Mouse (Mus musculus) heart, embryonic 15.5 days (tissue): ENCODE results near the gene Cstl1. TPM values are rescaled to one million over a fixed set of nuclear protein-coding genes. Genes with fewer than 3 reads are reported as not detected.

Experiments
- ATAC-seq: fragments of 200-750 bp; cut with Nextera tagmentation; replicated peaks from 2 replicates; pipeline ENCODE4 v1.8.0; 2017; ENCODE audit warnings: low read depth, moderate TSS enrichment; ENCODE audit not compliant: insufficient number of reproducible peaks, insufficient read depth, low FRiP score
- H3K27ac ChIP-seq: fragments of 300-500 bp; sonication (generic); 2 replicates; pipeline ENCODE4 v1.5.1; 2015; ENCODE audit warnings: mild to moderate bottlenecking, inconsistent platforms
- H3K27me3 ChIP-seq: fragments of 300-500 bp; sonication (generic); 2 replicates; pipeline ENCODE4 v1.6.1; 2015; ENCODE audit warnings: inconsistent platforms
- H3K36me3 ChIP-seq: fragments of 300-500 bp; sonication (generic); 2 replicates; pipeline ENCODE4 v1.6.1; 2015; ENCODE audit warnings: mild to moderate bottlenecking, inconsistent platforms
- H3K4me1 ChIP-seq: fragments of 300-500 bp; sonication (generic); replicated peaks from 2 replicates; pipeline ENCODE4 v1.6.1; 2015; ENCODE audit warnings: inconsistent platforms
- H3K4me2 ChIP-seq: fragments of 300-500 bp; sonication (generic); 2 replicates; pipeline ENCODE4 v1.6.1; 2015; ENCODE audit warnings: inconsistent platforms, mild to moderate bottlenecking, moderate library complexity
- H3K4me3 ChIP-seq: fragments of 300-500 bp; sonication (generic); 2 replicates; pipeline ENCODE4 v1.5.1; 2015; ENCODE audit warnings: mild to moderate bottlenecking, inconsistent platforms
- H3K9ac ChIP-seq: fragments of 300-500 bp; sonication (generic); 2 replicates; pipeline ENCODE4 v1.6.1; 2015; ENCODE audit warnings: mild to moderate bottlenecking, inconsistent platforms
- H3K9me3 ChIP-seq: fragments of 300-500 bp; sonication (generic); replicated peaks from 2 replicates; pipeline ENCODE4 v1.6.1; 2016; ENCODE audit warnings: inconsistent platforms
- WGBS: fragments of 180-500 bp; shearing (Covaris S2); methylation state at CpG from one replicate; pipeline ENCODE4 v1.1.7; 2015; ENCODE audit warnings: mixed read lengths; 5-methylcytosine and 5-hydroxymethylcytosine counted together
- polyA plus RNA-seq: library from polyadenylated mRNA; unstranded; fragments of >200 nt; fragmentation: Nextera tagmentation; extraction: Ambion mirVana; gene quantifications from 2 replicates; pipeline ENCODE4 v1.2.1, GENCODE M21; 2015

Cstl1 gene
- polyA plus RNA-seq: not detected in 2 replicates

- H3K27me3 ChIP-seq: peaks cover 4% of the 10 kb centered on the region; the same call in 1 of the 2 replicates
- no peak for ATAC-seq
- 70% methylated on average over 1 of the region's 1 CpGs for WGBS
Measured at GRCm38 (mm10) chr2:148750058-148750457, at the start of gene Cstl1. Cstl1 (plus strand) TSS chr2:148750358.

GRCm38 (mm10) chr2:148706409-148707201 is 43.6 kb upstream of the Cstl1 start:
- Histone ChIP-seq H3K36me3 (no peaks in the 10 kb centered on the region; the same call in 1 of the 2 replicates), H3K9ac (no peak overlapping the region), H3K4me1 (no peaks in the 10 kb centered on the region), H3K27ac (no peak overlapping the region), H3K27me3 (no peaks in the 10 kb centered on the region), H3K4me2 (no peak overlapping the region), H3K9me3 (no peaks in the 10 kb centered on the region), H3K4me3 (no peak overlapping the region)
- WGBS: 77% methylated on average over 15 of the region's 15 CpGs
- no peak for ATAC-seq

More at GRCm38 (mm10) chr2:148750058-148750457, at the start of gene Cstl1:
- Histone ChIP-seq H3K9ac (no peak within 1 kb of the TSS), H3K4me1 (no peaks in the 10 kb centered on the region), H3K36me3 (no peaks in the 10 kb centered on the region), H3K4me2 (no peak within 1 kb of the TSS), H3K9me3 (no peaks in the 10 kb centered on the region), H3K4me3 (no peak within 1 kb of the TSS), H3K27ac (no peak within 1 kb of the TSS)

- Histone ChIP-seq H3K27ac (no peak overlapping the region), H3K9me3 (no peaks in the 10 kb centered on the region), H3K27me3 (no peaks in the 10 kb centered on the region), H3K4me3 (no peak overlapping the region), H3K4me1 (no peaks in the 10 kb centered on the region), H3K4me2 (no peak overlapping the region), H3K36me3 (no peaks in the 10 kb centered on the region; the same call in 1 of the 2 replicates), H3K9ac (no peak overlapping the region)
- 88% methylated on average over 6 of the region's 6 CpGs for WGBS
- ATAC-seq: no peak
Measured at GRCm38 (mm10) chr2:148707202-148707530, 43.0 kb upstream of the Cstl1 start.

DNA sequence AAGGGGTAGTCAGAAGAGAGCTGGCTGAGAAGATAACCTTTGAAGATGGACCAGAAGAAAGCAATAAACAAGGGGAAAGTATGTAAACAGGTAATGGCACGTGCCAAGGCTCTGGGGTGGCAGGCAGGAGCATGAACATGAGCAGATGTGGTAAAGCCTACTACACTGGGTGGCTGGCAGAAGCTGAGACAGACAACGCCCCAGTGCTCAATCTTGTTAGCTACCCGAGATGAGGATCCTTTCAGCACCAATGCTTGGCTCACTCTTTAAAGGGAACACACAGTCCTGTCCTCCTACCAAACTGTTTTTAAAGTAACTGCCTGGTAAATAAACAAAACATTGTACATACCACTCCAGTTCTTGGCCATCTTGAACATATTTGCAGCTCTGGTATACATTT is 37.8 kb upstream of the Cstl1 start:
- Histone ChIP-seq H3K4me2 (no peak overlapping the region), H3K27me3 (no peaks in the 10 kb centered on the region), H3K9me3 (no peaks in the 10 kb centered on the region), H3K27ac (no peak overlapping the region), H3K4me1 (peaks cover 5% of the 10 kb centered on the region; the same call in 1 of the 2 replicates), H3K9ac (no peak overlapping the region), H3K4me3 (no peak overlapping the region), H3K36me3 (no peaks in the 10 kb centered on the region; the same call in 1 of the 2 replicates)
- ATAC-seq: no peak
- 76% methylated on average over 3 of the region's 3 CpGs for WGBS

DNA sequence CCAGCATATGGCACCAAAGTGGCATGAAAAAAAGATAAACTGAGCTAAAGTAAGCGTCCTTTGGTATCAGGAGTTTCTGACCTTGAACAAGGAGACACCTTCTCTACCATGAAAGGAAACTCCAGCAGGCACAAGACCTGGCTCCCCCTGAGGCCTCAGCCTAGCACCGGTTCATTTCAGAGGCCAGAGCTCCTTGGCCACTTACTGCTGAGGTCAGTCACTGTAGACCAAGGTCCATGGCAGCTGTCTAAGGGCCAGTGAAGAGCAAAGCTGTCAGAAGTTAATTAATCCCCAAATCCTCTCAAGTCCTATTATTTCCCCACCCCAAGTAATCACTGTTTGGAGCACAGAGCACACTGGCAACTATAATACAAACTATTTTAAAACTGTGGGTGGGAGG is 33.1 kb upstream of the Cstl1 start:
- H3K27me3 ChIP-seq: no peaks in the 10 kb centered on the region
- H3K9ac ChIP-seq: no peak overlapping the region
- no peak overlapping the region for H3K4me2 ChIP-seq
- 0 out of 2 replicates have a peak, but pooled peaks have one; percentile 27 for ATAC-seq
- H3K36me3 ChIP-seq: no peaks in the 10 kb centered on the region
- WGBS: 32% methylated on average over 2 of the region's 2 CpGs
- no peaks in the 10 kb centered on the region for H3K9me3 ChIP-seq
- H3K27ac ChIP-seq: peak overlapping the region; percentile 37
- H3K4me3 ChIP-seq: no peak overlapping the region
- peaks cover 14% of the 10 kb centered on the region; the same call in 1 of the 2 replicates for H3K4me1 ChIP-seq

GRCm38 (mm10) chr2:148719271-148719995 is 30.7 kb upstream of the Cstl1 start:
- Histone ChIP-seq H3K9me3 (no peaks in the 10 kb centered on the region), H3K27me3 (no peaks in the 10 kb centered on the region), H3K9ac (no peak overlapping the region), H3K27ac (no peak overlapping the region), H3K4me3 (no peak overlapping the region), H3K4me2 (no peak overlapping the region), H3K4me1 (peaks cover 14% of the 10 kb centered on the region; the same call in 1 of the 2 replicates), H3K36me3 (no peaks in the 10 kb centered on the region)
- ATAC-seq: 0 out of 2 replicates have a peak, but pooled peaks have one; percentile 48
- WGBS: 66% methylated on average over 2 of the region's 2 CpGs

- Histone ChIP-seq H3K9me3 (no peaks in the 10 kb centered on the region), H3K36me3 (no peaks in the 10 kb centered on the region), H3K27ac (peak overlapping the region; percentile 48), H3K27me3 (no peaks in the 10 kb centered on the region), H3K4me1 (peaks cover 9% of the 10 kb centered on the region), H3K9ac (peak overlapping the region; percentile 82), H3K4me2 (peak overlapping the region; percentile 93), H3K4me3 (peak overlapping the region; percentile 81)
- ATAC-seq: peak; percentile 60
- 1% methylated on average over 35 of the region's 35 CpGs for WGBS
Measured at GRCm38 (mm10) chr2:148731614-148732326, 18.4 kb upstream of the Cstl1 start.

GRCm38 (mm10) chr2:148732327-148733000 is 17.7 kb upstream of the Cstl1 start, which contains the start of gene Napb:
Napb (minus strand) TSS chr2:148732467.
- peaks cover 9% of the 10 kb centered on the region for H3K4me1 ChIP-seq
- no peaks in the 10 kb centered on the region for H3K9me3 ChIP-seq
- H3K4me2 ChIP-seq: peak within 1 kb of the TSS; percentile 93
- peak within 1 kb of the TSS; percentile 81 for H3K4me3 ChIP-seq
- peak; percentile 99 for ATAC-seq
- peak within 1 kb of the TSS; percentile 82 for H3K9ac ChIP-seq
- peak within 1 kb of the TSS; percentile 48 for H3K27ac ChIP-seq
- WGBS: 4% methylated on average over 18 of the region's 18 CpGs
- H3K36me3 ChIP-seq: no peaks in the 10 kb centered on the region
- H3K27me3 ChIP-seq: no peaks in the 10 kb centered on the region

GRCm38 (mm10) chr2:148743001-148743400 is 7.2 kb upstream of the Cstl1 start:
- no peaks in the 10 kb centered on the region for H3K27me3 ChIP-seq
- ATAC-seq: no peak
- H3K4me2 ChIP-seq: no peak overlapping the region
- no peak overlapping the region for H3K27ac ChIP-seq
- H3K4me1 ChIP-seq: no peaks in the 10 kb centered on the region
- no peaks in the 10 kb centered on the region for H3K36me3 ChIP-seq
- no peaks in the 10 kb centered on the region for H3K9me3 ChIP-seq
- H3K4me3 ChIP-seq: no peak overlapping the region
- H3K9ac ChIP-seq: no peak overlapping the region
- 65% methylated on average over 3 of the region's 3 CpGs for WGBS

- Histone ChIP-seq H3K9me3 (no peaks in the 10 kb centered on the region), H3K4me2 (no peak overlapping the region), H3K9ac (no peak overlapping the region), H3K4me1 (no peaks in the 10 kb centered on the region), H3K27me3 (no peaks in the 10 kb centered on the region), H3K4me3 (no peak overlapping the region), H3K27ac (no peak overlapping the region), H3K36me3 (no peaks in the 10 kb centered on the region)
- ATAC-seq: no peak
- WGBS: 51% methylated on average over 3 of the region's 3 CpGs
Measured at GRCm38 (mm10) chr2:148743846-148744407, 6.2 kb upstream of the Cstl1 start.
